Mouse (Mus musculus) embryo, embryonic 11.5 days (tissue): ENCODE results near the gene Map2k4.

ENCODE experiments used
- DNase-seq: peaks from one replicate; pipeline ENCODE4 v3.0.0-alpha.2; 2012; ENCODE audit warnings: low read depth, low spot score

The Map2k4 gene

GRCm38 (mm10) chr11:65788154-65788553 lies at the start of gene Map2k4:
Gene Map2k4, minus strand, starts transcription at chr11:65788297.
- DNase-seq = peak; percentile 89

- no peak for DNase-seq
Observed at GRCm38 (mm10) chr11:65824556-65824955, 36.5 kb upstream of the Map2k4 start.

- peak; percentile 62 for DNase-seq
Observed at GRCm38 (mm10) chr11:65820877-65821276, 32.8 kb upstream of the Map2k4 start.

GRCm38 (mm10) chr11:65820280-65820679 lies 32.2 kb upstream of the Map2k4 start:
- no peak for DNase-seq

GRCm38 (mm10) chr11:65818193-65818592 lies 30.1 kb upstream of the Map2k4 start:
- no peak for DNase-seq

- DNase-seq = no peak
Observed at GRCm38 (mm10) chr11:65816237-65816636, 28.1 kb upstream of the Map2k4 start.

GRCm38 (mm10) chr11:65814381-65814780 lies 26.3 kb upstream of the Map2k4 start:
- no peak for DNase-seq

GRCm38 (mm10) chr11:65812088-65812487 lies 24.0 kb upstream of the Map2k4 start:
- no peak for DNase-seq

DNA sequence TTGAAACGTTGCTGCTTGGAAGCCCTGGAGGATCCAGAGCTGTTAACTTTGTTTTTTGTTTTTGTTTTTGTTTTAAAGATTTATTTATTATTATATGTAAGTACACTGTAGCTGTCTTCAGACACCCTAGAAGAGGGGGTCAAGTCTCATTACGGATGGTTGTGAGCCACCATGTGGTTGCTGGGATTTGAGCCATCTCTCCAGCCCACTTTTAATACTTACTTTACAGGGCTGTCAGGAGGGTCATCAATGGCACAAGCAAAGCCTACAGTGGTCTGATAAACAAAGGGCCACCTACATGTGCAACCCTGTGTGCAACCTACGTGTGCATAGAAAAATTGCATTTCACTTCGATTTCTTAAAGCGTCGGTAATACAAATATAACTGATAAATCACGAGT lies 19.5 kb upstream of the Map2k4 start:
- no peak for DNase-seq

DNA sequence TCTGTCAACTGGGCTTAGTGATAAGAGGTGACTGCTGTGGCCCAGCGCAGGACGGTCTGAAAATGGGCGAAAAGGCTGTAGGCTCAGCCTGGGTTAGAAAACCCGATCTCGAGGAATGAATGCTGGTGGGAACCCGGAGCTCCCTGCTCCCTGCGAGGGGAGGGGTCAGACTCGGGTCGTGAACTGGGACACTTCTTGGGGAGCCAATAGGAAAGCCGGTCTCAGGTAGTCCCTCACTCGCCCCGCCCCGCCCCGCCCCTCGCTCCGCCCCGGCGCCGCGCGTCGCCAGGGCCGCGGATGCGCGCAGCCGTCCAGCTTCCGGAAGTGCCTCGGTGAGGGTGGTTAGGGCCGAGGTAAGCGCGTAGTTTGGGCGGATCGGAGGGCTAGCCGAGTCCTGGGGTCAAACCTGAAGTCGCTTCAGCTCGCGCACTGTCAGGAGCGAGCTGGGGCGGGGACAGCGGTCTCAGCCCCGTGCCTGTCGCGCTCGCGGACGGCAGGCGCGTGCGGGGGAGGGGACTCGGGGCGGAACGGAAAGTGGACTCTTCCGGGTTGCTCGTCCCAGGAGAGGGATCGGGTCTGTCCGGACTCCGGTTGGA lies 18.9 kb upstream of the Map2k4 start, which contains the start of gene Zkscan6:
Gene Zkscan6 (plus strand): TSS at position 267 of the 596 bp plus-strand sequence.
- peak; percentile 85 for DNase-seq

DNA sequence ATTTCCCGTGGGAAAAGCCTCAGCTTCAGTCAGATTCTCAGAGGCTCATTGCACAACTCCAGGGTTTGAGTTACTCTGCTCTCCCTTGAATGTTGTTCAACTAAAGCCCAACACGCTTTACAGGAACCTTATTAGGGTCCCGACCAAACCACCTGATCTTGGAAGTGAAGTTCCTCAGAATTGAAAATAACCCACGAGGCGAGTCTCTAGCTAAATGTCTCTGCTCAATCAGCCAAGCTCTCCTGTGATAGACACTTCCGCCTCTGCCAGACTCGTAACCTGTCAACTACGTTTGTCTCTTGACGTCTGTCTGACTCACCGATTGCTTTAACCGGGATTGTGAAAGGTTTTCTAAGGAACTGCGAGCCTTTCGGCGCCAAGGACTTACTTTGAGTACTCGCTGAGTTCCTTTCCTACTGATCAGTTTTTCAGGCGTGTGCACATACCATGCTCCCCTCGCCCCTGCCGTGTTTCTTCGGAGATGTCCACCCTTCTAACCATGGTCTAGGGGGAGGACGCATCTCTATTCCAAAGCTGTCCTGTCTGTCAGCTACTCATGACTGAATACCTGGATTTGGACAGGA lies 18.3 kb upstream of the Map2k4 start:
- no peak for DNase-seq

DNA sequence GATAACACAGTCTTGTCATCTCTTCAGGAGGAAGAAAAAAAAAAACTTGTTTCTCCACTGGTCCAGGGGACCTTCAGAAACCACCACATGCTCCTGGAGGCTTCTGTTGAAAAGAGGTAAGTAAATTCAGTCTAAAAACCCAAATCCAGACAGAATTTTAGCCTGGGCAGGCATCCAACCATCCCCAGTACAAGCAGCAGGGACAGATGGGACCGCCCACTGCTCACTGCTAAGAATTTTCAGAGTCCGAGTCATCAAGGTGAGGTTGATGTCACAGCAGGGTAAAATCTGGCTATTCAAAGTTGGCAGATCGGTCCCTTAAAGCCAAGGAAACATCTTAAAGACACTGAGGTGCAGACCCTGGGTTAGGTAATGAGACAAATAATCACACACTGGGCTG lies 13.8 kb upstream of the Map2k4 start:
- DNase-seq = no peak

GRCm38 (mm10) chr11:65795896-65796295 lies 7.8 kb upstream of the Map2k4 start:
- DNase-seq = no peak

- DNase-seq = no peak
Observed at GRCm38 (mm10) chr11:65794428-65795219, 6.5 kb upstream of the Map2k4 start.

DNA sequence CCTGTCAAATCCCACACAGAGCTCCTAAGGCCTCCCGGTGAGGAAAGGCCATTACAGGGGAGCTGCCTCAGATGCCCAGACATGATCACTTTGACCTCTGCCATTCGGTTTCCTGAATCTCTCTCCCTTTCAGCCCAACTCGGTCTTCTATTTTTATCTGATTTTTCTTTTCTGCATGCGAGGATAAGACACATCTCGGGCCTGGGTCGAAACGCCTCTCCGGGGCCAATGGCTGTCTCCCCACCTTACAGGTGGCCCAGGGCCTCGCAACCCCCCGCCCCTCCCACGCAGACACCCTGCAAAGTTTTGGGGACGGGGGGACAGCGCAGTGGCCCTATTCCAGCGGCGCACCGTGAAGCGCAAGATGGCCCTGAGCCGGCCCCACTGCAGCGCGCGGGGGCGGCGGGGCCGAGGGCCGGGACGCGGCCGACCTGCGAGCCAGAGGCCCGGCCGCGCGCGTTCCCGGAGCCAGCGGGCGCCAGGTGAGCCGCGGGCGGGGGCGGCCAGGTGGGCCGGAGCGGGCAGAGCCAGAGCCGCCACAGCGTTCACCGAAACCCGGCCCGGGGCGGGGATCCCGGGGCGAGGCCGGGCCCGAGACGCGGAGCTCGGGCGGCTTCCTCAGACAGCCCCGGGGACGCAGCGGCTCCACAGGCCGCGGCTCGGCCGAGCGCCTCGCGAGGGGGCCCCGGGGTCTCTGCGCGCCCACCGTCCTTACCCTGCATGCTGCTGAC lies 511 bp downstream of the Map2k4 start:
- no peak for DNase-seq

GRCm38 (mm10) chr11:65786160-65786559 lies 1.9 kb downstream of the Map2k4 start:
- no peak for DNase-seq

DNA sequence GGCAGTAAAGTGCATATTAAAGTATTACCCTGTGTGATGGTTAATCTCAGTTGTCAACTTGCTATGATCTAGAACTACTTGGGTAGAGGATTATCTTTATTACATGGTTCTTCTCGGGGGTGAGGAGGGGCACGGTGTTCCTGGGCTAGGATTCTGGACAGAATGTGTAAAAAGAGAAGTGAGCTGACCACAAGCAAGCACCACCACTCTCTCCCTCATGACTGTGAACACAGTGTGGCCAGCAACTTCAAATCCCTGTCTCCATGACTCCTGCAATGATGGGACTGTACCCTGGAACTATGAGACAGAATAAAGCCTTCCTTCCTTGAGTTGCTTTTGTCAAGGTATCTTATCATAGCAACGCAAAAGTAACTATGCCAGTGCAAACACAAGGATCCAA lies 6.5 kb downstream of the Map2k4 start:
- no peak for DNase-seq

DNA sequence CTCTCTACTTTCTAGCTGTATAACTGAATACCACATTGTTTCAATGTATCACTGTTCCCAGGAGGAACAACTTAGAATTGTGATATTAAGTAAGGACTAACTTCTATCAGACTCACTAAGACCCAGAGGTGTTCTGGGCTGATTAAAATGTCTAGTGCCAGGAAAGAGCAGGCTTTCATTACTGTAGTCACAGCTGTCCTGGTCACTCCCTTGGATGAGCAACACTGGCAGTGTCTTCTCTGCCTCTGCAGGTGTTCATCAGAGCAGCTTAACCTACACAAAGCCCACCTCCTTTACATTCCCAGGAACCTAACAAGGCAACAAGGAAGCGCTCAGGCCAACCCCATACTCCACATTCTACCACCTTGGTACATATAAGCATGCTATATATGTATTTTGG lies 8.5 kb downstream of the Map2k4 start:
- no peak for DNase-seq

DNA sequence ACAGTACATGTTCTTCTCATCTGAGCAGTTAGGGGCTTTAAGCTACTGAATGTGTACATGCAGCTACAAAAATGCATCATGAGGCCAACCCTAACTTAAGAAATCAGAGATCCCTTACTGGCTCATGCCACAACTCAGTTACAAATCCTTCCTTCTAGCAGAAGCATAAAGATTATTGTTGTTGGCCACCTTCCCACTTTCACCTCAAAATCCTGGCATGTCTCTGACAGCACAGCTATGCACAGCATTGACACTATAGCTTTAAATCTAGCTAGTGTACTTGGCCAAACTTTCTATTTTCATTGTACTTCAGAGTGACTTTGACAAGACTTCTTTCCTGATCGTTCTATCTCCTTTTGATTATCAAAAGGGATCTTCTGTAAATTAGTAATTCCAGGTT lies 9.0 kb downstream of the Map2k4 start:
- DNase-seq = no peak

DNA sequence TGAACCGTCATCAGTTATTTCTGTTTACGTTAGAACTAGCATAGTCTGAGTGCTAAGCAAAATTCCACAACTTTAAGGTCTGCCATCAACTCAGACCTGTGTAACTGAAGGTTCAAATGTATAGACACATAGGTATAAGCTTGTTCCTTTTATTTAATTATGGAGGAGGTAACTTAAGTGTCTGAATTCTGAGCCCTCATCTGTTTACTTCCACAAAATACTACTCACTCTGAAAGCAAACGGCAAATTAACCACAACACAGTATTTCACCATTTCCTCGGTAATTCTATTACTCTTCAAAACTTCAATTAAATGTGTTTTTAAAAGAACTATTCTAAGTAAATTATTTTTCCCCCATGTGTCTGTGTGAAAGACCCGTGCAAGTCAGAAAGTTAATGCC lies 10.3 kb downstream of the Map2k4 start:
- no peak for DNase-seq

GRCm38 (mm10) chr11:65776906-65777611 lies 11.0 kb downstream of the Map2k4 start:
- DNase-seq = no peak
